Mouse (Mus musculus) spleen, postnatal 14 days (tissue): ENCODE measurements around the gene Prm3.

Experiments
- DNase-seq, 2 experiments: peaks; one replicate each; pipeline ENCODE4 v3.0.0; 2021 to 2022; ENCODE audit warnings: low spot score in 2 of 2

The Prm3 gene

GRCm38 (mm10) chr16:10771769-10772510 is 18.8 kb downstream of the Prm3 start:
- peak in 1 of 2 experiments; percentile 18 for DNase-seq

- DNase-seq, result no peak
Measured at GRCm38 (mm10) chr16:10770531-10771325, 20.0 kb downstream of the Prm3 start.

- peak in 1 of 2 experiments; percentile 26 for DNase-seq
Measured at GRCm38 (mm10) chr16:10769661-10770060, 21.1 kb downstream of the Prm3 start.

GRCm38 (mm10) chr16:10768821-10769220 is 21.9 kb downstream of the Prm3 start:
- DNase-seq, result no peak

- DNase-seq, result peak; percentile 29 to 74
Measured at GRCm38 (mm10) chr16:10767158-10767557, 23.6 kb downstream of the Prm3 start.

- DNase-seq, result no peak
Measured at GRCm38 (mm10) chr16:10764323-10764722, 26.4 kb downstream of the Prm3 start.

- DNase-seq, result no peak
Measured at GRCm38 (mm10) chr16:10763540-10764264, 27.0 kb downstream of the Prm3 start.

GRCm38 (mm10) chr16:10762569-10763180 is 28.0 kb downstream of the Prm3 start:
- DNase-seq, result no peak

GRCm38 (mm10) chr16:10761182-10761581 is 29.5 kb downstream of the Prm3 start:
- DNase-seq, result no peak

- no peak for DNase-seq
Measured at GRCm38 (mm10) chr16:10756168-10756567, 34.5 kb downstream of the Prm3 start.

- no peak for DNase-seq
Measured at GRCm38 (mm10) chr16:10754521-10755296, 36.0 kb downstream of the Prm3 start.

GRCm38 (mm10) chr16:10749824-10750223 is 40.9 kb downstream of the Prm3 start:
- no peak for DNase-seq

GRCm38 (mm10) chr16:10749226-10749625 is 41.5 kb downstream of the Prm3 start:
- DNase-seq, result no peak

GRCm38 (mm10) chr16:10741082-10741481 is 49.6 kb downstream of the Prm3 start:
- no peak for DNase-seq
